Mouse (Mus musculus) spleen, postnatal 36 days (tissue): ENCODE measurements at regions not wholly inside any gene's neighbourhood (a gene's known extent, or its start where the extent isn't known, plus 50 kb on each side); places are given as distances from the start of the nearest gene placed in this dataset.

Experiments
- DNase-seq, 2 experiments: peaks; one replicate each; pipeline ENCODE4 v3.0.0; 2022; ENCODE audit warnings: low spot score in 2 of 2, mixed read lengths in 1 of 2

DNA sequence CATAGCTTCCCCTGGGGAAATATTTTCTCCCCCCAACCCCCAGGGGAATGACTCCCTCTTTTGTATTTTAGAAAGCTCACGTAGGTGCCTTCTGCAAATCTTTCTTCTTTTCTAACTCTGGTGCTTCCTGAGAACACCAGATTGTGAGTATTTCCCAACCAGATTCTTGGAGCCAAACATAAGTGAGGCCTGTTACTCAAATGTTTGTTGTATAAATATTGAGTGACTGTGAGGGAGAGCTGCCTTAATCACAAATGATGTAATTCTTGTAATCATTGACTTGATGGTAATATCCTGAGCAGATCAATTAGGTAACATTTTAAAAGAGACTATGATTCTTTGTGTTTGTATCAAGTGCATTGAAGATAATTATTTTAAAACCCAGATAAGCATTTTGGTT is 137.1 kb upstream of the Marcks start:
- no peak for DNase-seq

DNA sequence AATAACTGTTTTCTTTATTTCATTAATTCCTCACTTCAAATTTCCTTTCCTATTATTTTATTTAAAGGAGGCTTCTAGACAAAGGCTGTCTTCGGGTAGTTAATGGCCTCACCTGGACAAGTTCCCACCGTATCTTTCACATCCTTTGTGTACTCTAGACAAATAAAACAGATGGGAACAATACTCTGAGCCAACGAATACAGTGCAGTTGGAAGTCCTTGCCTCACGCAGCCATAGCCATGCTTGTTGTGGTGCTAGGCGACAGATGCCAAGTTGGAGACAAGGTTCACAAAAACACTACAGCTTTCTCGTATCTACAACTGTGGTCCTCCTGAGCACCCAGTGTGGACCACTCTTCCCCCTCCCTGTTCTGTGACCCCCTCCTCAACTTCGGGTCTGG is 136.6 kb upstream of the Marcks start:
- DNase-seq: no peak

DNA sequence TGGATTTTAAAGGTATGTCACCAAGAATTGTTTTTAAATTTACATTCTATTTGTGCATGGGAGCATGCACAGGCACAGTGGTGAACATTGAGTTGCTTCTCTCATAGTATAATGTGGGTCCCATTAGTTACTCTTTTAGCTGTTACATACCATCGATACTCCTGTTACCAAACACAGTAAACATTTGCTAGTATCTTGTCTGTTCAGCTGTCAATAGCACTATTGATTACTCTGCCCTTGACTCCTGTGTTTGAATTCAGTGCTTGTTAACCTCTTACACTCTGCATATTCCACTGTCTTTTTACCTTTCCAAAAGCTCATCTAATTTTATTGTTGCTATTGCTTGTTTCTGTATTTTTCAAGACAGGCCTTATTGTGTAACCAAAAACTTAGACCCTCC is 133.2 kb upstream of the Marcks start:
- DNase-seq: no peak

DNA sequence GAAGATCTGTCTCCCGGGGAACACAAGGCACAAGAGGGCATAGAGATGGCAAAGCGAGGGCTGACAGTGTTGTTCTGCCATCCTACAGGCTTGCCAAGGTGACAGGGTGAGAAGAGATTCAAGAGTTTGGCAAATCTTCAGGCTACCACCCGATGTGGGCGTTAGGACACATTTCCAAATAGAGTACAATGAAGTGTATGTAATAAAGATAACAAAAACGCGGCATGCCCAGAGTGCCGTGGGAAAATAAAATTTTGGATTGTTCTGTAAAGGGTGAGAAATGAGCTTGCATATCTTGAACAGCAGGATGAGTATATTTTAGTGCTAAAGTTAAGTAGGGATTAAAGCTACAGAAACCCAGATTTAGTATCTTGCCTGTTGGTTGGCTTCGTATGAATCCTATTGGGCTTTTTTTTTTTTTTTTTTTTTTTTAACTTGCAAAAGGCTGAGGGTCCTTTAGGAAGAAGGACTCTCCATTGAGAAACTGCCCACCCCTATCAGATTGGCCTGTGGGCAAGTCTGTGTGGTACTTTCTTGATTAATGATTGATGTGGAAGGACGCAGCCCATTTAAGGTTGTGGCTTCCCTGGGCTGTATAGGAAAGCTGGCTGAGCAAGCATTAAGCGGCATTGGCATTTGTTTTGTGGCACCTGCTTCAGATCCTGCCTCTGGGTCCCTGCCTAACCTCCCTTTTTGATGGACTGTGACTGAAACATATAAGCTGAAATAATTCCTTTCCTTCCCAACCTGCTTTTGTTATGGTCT is 131.7 kb upstream of the Marcks start:
- DNase-seq: no peak

DNA sequence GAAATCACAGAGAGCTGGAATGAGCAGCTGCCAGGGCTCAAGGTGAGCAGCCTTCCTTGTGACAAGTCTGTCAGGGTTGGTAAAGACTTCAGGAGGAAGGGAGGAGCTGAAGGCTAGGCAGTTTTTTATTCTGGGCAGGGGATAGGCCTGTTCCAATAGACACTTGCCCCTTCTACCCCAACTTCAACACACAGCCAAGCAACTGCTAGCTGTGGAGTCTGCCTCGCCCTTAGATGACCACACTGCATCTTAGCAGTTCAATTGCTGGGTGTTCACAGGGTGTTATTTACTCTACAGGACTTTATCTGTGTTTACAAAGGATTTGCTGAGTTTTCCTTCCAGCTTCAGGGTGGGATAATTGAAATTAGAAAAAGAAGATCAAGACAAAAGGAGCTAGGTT is 128.2 kb upstream of the Marcks start:
- no peak for DNase-seq

DNA sequence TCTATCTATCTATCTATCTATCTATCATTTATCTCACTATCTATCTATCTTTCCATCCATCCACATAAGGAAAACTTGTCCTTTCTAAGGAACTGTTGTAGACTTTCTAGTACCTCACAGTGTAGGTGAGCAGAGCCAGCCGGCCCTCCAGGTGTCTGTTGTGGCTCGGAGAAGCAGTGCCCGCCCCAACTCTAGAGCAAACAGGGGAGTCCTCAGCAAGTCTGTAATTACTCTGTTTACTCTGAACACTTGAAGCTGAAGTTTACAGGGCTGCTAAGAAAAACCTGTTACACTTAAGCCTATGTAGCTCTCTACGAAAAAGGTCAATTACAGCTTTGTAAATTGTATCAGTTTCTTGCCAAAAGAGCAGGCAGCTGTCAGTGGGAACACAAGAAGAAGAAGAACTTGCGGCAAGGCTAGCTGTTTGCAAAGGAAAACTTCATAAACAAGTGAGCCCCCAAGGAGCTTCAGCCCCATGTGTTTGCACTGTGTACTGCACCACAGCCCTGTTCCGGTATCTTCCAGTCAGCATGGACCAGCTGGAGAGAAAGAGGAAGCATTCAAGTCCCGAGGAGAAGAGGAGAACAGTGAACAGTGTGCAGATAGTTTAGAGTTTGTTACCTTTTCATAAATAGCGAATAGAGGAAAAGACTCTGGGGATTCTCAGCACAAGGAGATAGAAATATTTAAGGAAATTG is 122.2 kb upstream of the Marcks start:
- peak; percentile 26 to 44 for DNase-seq

DNA sequence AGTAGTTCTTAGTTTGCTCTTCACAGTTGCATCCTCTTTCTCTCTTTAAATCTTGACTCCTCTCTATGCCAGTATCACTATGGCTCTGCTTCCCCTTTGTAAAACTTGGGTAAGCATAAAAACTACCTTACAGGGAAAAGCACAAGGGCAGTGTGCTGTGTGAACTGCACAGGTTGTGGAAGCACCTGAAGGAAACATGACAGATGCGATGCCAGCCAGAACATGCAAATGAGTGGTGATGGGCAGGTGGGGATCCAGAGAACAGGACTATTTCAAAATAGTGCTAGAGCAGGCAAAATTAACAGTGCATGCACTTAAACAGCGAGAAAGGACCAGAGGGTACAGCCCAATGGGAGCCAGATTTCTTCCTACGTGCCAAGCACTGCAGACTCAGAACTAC is 120.5 kb upstream of the Marcks start:
- peak in 1 of 2 experiments; percentile 20 for DNase-seq

DNA sequence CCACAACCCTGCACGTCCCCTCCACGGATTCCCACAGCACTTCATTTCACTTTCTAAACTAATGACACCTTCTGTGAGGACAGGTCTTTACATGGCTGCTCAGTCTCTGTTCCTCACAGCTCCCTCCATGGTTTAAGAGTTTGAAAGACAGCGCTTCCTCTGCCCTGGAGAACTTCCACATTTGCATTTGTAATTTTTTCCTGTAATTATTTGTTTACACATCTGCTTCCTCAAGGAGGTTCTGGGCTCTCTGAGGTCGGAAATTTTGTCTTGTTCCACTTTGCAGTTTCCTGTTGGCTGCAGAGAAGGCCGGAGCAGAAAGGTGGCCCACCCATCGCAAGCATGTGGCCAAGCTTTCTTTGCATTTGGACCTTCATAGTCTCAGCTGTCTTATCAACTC is 118.8 kb upstream of the Marcks start:
- peak; percentile 26 to 28 for DNase-seq

DNA sequence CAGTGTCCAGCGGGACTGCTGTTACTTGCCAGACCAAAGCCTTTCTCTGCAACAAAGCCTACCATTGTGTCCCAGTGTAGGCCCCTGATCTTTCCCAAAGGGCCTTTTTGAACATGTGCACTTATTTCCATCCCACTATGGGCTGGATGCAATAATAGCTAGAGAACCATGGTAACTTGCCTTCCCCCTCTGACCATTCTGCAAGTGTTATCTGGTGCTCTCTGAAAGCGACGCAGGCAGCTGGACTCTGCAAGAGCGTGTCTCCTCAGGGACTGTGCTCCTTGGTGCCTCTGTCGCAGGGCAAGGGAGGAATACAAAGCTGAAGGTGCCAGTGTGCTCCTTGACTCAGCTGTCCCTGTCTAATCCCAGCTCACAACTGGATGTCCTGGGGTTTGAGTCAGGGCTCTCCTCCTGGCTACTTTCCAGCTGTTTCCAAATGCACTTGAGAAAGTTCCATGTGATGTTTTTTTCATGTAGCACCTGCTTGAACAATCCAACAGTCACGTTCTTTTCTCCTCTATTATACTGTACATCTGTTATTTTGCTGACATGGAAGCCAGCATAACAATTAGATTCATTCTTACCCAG is 112.3 kb upstream of the Marcks start:
- no peak for DNase-seq

DNA sequence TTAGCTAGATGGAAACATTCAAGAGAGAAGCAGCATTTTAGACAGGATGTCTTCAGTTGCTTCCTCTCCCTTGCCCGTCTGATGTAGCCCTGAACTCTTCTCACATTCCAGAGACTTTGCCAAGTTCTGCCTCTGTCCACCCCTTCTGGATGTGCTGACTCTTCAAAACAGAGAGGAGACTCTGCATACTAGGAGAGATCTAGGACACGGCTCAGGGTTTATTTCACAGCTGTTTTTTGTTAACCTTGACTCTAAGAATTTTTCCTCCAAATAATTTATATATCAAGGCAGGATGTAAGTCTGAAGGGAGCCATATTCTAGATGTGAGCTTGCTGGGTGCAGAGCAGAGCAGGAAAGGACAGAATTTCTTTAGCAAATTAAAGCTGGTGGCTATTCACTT is 111.4 kb upstream of the Marcks start:
- peak in 1 of 2 experiments; percentile 20 for DNase-seq

DNA sequence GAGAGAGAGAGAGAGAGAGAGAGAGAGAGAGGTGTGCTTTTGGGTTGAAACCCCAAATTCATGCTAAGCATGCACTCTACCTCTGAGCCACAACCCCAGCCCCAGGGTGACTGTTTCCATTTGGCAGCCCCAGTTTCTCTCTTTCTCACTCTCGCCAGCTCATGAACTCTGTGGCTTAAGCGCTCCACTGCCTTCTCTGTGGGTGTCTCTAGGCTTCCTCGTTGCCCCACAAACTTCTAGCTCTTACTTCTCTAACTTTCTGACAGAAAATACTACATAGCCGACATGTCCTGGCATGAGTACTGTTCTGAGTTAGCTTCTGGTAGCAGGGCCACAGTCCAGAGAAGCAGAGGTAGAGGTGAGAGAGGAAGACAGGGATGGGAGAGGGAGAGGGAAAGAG is 110.8 kb upstream of the Marcks start:
- peak; percentile 67 to 71 for DNase-seq

DNA sequence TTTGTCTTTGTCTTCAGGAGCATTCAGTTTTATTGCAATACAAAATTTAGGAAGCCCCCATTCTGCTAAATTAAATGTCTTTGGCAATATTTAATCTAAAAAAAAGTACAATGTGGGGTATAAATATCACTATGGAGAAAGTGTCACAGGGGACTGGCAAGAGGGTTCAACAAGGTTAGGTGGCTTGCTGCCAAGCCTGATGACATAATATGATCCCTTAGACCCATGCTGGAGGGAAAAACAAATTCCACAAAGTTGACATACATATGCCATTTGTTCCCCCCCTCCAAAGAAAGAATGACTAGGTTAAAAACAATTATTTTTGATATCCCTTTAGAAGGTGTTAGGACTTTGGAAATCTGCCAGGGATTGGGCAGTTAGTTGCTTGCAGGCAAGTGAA is 108.4 kb upstream of the Marcks start:
- DNase-seq: no peak

DNA sequence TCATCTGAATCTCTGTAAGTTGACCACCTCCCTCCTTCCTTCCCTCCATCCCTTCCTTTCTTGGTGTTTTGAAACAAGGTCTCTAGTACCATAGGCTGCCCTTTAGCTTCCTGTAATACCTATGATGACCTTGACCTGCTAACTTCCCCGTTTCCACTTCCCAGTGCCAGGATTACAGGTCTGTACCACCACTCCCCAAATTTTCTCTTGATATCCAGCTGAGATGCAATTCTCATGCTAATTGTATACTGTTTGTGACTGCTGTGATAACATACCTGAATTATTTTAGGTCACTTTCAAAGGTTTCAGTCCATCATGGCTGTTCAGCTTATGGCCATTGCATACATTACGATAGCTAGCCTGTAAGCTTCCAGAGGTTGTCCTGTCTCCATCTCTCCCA is 104.4 kb upstream of the Marcks start:
- no peak for DNase-seq

DNA sequence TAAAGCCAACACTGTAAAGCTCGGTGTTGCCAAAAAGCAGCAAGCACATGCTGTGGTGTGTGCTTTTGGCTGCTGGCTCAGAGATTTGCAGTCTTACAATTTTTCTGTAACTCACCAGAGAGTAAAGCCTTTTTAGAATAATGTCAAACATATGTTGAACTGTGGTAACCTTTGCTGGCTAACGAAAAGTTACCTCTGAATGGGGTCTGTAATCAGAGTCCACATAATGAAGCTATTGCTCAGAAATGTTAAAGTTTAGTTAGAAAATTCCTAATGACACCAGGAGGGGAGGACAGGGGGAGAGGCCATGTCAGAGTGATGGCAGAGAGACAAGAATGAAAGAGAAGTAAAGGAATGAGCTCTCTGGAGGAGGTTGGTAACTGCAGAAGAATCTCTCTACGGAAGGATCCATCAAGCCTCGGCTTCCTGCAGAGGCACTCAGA is 103.1 kb upstream of the Marcks start:
- no peak for DNase-seq

DNA sequence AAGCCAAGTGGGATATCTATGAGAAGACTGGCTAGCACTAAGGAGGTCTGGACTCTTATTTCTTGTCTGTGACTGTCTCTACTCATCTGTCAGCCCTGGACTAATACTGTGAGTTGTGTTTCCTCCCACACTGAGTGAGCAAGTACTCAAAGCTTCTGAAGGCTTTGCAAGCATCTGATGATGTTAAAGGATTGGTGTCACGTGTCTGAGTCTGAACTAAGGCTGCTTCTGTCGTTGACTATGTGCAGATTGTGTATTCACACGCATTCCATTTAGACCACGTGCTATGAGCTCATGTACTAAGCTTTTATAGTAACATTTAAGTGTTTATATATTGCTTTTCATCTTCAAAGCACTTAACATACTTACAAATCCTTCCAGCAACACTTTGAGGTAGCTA is 101.9 kb upstream of the Marcks start:
- DNase-seq: no peak

DNA sequence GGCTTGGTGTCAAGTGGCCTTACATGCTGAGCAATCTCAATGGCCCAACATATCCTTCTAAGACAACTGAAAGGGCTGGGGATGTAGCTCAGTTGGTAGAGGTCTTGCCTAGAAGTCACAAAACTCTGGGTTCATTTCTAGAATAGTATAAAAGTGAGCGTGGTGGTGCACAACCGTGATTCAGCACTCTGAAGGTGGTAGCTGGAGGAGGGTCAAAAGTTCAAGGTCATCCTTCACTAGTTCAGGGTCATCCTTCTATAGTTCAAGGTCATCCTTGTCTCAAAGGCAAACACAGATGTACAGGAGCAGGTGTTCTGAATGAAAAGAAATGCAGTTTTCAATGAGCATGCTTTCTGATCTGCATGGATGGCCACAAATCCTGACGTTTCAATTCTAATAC is 101.5 kb upstream of the Marcks start:
- DNase-seq: no peak

DNA sequence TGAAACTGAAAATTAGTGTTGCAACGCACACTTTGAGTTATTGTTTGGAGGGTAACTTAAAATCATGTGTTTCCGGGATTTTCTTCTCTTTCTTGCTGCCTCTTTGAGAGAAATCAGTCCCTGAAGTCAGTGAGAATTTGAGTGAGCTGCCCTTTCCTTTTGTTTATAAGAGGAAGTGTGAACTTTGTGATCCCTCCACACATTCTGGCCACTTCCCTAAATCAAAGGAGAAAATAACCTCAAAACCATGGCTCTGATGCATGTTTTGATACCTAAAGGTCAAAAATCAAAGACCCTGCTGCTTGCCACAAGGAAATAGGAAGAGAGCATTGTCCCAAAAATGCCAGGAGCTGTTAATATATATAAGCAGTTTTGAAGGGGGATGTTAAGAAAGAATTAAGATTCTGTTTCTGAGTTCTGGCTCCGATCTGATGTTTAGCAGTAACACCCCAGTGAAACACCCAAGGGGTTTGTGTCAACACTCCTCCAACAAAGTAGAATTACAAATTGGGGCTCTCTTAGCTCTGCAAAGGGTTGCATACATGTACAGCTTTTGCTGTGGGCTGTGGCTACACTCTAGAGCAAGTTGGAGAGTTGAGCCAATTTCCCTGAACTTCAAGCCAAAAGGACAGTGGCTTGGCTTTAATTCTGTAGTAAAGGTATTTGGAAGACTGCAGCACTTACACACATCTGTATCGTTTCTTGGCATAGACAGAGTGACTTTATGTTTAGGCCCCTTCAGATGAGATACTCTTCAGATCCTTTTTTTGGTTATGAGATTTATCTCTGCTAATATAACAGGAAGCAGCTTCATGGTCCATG is 97.5 kb upstream of the Marcks start:
- peak; percentile 25 to 57 for DNase-seq

DNA sequence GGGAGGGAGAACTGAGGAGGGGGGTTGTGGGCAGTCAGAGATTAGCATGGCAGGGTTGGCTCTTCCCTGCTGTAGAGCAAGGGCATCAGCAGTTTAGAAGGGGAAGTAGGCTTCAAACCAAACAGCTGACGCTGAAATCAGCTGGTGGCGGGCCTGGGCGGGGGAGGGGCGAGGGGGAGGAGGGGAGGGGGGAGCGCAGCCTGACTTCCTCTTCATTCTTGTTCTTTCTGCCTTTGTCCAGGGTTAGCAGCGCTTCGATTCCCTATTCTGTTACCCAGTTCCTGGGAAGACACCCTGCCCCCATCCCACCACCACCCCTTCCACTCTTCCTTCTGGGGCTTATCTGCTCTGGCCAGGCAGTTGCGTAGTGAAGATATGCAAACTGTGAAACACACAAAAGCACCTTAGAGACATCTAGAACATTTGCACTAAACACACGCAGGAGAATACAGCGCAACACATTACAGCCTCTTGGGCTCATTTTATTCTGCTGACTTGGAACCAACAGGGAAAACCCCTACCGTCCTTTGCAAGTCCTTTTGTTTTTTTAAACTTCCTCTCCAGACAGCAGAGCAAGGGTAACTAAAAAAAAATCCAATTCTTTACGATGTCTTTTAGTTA is 93.3 kb upstream of the Marcks start:
- peak; percentile 68 to 80 for DNase-seq

DNA sequence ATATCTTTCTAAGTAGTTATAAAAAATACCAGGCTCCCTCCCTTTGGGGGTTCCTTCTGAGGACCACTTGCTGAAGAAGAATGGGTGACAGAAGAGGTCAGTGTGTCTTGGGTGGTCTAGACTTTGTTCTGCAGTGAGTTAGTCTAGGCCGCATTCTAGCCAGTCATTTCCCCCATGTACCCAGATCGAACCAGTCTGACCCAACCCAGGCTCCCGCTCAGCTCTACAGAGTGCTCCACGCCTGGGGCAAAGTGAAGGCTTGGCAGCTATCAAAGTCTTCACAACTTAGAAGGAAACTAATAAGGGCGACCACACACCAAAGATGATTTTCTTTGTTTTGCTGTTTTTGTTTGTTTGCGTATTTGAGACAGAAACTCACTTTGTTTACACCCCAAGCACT is 92.4 kb upstream of the Marcks start:
- DNase-seq: no peak

DNA sequence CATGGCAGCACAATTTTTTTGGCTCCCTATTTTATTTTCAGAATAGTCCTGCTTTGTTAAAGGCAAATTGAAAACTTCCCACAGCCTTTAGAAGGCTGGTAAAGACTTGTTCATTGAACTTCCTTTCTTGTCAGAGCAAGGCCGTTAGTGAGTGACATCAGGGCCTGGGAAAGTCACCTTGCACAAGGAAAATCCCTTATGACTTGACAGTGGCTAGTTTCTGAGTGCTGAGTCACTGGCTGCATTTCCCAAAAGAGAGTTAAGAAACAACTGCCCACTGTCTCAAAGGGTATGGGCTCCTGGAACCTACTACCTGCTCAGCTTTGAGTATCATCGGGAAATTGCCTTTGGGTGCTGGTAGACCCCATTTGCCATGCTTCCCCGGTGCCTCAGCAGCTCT is 89.2 kb upstream of the Marcks start:
- no peak for DNase-seq

DNA sequence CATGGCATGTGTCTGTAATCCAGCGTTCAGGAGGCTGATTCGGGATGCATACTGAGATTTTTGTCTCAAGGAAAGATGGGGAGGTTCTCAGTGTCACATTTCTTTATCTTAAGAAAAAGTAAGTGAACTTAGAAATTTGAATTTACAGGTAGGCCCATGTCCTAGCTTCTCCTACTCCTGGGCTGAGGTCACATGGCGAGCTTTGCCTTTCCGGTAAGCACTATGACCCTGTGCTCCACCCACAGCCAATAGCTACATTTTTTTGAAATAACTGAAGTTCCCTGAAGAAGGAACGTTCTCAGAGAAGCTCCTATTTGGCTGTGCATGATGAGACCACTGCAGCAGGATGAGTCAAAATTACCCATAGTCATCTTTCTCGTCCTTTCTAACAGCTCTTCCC is 83.0 kb upstream of the Marcks start:
- no peak for DNase-seq

DNA sequence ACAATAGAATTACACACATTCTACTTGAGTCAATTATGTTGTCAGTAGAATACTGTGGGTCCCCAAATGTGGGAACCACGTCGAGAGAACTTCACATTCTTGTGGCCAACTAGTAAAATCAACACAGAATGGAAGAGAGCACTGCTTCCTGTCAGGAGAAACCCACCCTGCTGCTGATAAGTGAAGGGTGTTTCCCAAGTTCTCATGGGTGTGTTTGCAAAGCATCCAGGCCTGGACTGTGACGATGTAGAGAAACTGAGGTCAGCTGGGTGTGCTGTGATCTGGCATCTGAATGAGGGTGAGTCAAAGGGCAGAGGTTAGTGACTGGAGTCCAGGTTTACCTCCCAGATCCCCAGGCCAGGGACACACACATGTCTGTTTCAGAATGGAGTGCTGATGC is 81.7 kb upstream of the Marcks start:
- DNase-seq: no peak
